Mouse (Mus musculus): Measurements from ENCODE around the gene Rpl41.

- TF ChIP-seq CTCF (IDR thresholded peaks at IDR 0.05; ENCODE audit: control insufficient read depth, insufficient read depth, low read length) (no peak), POLR2A (IDR thresholded peaks at IDR 0.05; ENCODE audit: borderline replicate concordance, control insufficient read depth, low read depth, low read length) (no peak)
Measured at GRCm38 (mm10) chr10:128579298-128579697, 30.2 kb upstream of the Rpl41 start.

Data from bone marrow, adult 2 months (tissue).